Mouse (Mus musculus): Measurements from ENCODE around the gene Nudt1.

Gene Nudt1

DNA sequence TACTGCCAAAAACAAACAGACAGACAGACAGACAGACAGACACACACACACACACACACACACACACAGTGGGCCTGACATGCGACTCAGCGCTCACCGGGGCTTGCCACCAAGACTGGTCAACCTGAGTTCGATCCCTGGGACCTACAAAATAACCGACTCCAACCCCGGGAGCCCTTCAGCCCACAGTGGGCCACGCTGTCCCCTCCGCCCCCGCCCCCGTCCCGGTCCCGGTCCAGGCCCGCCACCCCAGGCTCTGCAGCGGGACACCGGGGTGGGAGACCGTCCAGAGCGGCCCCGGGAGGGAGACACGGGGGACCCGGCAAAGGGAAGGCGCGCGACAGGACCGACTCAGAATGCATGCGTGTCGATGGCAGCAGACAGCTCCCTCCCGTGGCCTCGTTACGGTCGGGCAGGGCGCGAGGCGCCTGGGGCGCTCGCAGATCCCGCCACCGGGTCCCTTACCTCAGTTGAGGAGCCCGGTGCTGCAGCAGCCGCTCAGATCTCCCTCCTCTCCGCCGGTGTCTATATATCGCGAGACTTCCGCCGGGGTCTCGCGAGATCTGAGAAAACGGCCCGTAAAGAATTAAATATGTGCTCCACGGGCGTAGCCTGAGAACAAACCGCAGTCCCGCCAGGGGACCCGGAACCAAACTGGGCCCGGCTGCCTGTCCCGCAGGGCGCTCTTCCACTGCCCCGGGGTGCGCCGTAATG is at the start of gene Nudt1, which contains the start of gene Mad1l1:
Nudt1 (plus strand) TSS at position 615 of the 714 bp plus-strand sequence.
Mad1l1 (minus strand) TSS at position 511 of the 714 bp plus-strand sequence.
- in situ Hi-C loops (cut with MboI, MseI), result no loop called here

DNA sequence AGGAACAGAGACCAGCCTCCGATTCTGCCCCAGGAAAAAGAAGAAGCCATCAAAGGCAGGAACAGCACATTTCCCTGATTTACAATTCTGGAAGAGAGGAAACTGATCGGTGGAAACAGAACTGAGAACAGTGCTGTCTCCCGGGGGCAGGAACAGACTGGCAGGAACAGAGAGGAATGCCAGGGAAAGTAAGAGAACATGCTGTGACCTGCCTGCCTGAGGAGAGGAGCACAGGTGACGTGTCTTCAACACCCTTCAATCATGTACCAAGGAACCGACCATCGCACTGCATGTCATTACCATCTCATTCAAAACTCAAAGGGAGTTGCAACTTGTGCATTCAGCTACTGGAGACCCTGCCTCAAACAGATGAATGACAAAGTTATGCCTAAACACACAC is 44.7 kb upstream of the Nudt1 start:
- in situ Hi-C loops (cut with MboI, MseI), result no loop called here

DNA sequence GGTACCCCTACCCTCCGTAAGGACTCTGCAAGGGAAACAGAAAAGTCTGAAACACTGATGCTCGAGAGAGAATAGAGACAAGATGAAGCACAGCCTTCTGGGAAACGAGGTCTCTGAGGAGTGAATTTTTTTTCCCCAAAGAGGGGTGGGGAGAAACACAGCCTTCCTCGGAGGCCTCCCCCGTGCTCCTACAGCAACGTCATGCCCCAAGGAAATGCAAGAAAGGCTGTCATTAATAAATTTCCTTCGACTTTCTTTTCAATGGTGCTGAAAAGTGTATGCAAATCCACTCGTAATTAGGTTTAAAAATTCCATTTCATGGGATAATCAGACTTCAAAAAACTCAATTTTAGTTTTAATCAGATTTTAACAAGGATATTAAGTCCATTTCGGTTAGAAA is 41.3 kb upstream of the Nudt1 start:
- in situ Hi-C loops (cut with MboI, MseI), result no loop called here

DNA sequence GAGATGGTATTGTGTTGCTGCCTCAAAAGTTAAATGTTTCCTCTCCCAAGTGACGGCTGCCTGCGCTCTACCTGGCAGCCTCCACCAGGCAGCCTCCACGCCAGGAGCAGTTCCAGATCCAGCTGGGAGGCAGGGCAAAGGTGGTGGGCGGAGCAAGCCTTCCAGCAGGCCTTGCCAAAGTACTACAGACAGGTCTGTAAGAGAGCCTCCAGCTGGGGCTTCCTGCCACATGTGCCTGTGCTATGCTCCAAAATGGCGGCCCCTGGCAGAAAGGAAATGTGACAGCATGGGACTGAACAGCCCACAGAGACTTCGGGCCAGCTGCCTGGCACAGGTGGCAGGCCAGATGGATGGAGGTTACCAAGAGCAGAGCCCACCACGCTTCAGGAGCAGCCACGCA is 39.1 kb upstream of the Nudt1 start:
- in situ Hi-C loops (cut with MboI, MseI), result no loop called here

DNA sequence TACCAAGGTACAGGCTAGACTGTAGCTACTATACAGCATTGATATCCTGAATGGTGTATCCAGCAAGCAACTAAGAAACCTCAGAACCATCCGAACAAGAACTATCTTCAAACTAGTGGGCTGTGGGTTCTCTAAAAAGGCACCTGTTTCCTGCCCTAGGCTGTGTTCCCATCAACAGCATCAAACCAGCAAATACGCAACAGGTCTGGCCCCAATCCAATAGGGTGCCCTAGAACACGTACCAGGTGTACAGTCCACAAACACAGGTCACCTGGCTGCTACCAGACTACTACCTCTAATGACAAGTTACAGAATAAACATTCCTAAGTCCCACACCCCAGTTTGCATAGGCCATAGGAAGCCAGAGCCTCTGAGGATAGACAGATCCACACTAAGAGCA is 38.6 kb upstream of the Nudt1 start:
- in situ Hi-C loops (cut with MboI, MseI), result no loop called here

DNA sequence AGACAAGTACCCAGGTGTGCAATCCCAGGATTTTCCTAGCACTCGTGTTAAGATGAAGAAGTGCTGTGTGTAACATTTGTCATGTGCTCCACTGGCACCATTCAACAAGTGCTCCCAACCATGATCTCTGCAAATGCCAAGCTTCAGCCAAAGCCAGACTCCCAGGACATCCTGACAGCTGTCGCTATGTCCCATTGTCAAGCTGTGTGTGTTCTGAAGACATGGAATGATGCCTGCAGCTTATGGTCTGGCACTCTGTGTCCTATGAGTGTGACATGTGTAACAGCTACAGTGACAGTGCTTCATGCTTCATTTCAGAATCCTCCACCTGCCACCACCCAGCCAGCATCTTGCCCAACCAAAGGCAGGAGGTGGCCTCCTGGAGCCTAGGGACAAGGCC is 37.4 kb upstream of the Nudt1 start:
- in situ Hi-C loops (cut with MboI, MseI), result no loop called here

DNA sequence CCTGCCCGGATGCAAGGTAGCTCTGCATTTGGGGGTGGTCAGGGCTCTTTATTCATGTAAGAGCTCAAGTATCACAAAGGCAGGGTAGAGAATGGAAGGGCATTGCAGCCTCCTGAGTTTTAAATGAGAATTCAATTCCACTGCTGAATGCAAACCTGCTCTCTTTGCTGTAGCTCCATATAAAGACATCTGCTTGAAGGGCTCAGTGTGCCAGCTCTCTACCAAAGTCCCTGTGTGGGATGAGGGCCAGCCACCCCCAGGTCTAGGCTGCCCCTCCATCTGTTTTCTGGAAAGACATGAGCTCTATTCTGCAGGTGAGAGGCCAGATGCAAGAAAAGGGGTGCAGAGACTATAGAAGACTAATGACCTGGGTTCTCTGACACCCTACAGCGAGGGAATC is 36.7 kb upstream of the Nudt1 start:
- in situ Hi-C loops (cut with MboI, MseI), result loop anchor here (5.0 kb wide), 1 partner anchor 342 kb away; no protein-coding TSS in a partner anchor

DNA sequence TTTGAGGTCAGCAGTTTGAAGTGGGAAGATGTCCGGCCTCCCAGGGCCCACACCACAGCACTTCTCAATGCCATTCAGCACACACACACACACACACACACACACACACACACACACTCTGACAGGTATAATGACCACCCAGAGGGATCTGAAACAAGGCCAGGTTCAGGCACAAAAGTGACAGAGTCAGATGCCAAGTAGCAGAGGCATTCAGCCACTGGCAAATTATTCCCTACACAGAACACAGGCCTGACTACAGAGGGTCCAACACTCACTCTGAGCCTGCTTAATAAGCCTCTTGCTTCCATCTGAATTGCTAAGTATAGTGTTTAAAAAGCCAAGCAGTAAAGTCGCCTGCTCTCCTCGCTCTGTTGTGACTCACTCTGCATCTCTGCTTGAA is 33.2 kb upstream of the Nudt1 start:
- in situ Hi-C loops (cut with MboI, MseI), result loop anchor here (5.0 kb wide), 1 partner anchor 346 kb away; no protein-coding TSS in a partner anchor

DNA sequence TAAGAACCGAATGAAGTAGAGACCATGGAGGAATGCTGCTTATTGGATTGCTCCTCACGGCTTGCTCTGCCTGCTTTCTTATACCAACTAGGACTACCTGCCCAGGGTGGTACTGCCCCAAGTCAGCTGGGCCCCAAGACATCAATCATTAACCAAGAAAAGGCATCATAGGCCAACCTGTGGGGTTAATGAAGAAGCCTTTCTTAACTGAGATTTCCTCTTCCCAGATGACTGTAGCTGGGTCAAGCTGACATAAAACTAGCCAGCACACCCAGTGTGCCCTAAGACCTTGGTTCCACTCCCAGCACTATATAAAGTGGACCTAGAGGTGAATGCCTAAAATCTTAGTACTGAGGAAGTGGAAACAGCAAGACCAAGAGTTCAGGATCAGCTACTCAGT is 32.3 kb upstream of the Nudt1 start:
- in situ Hi-C loops (cut with MboI, MseI), result loop anchor here (5.0 kb wide), 1 partner anchor 347 kb away; no protein-coding TSS in a partner anchor

DNA sequence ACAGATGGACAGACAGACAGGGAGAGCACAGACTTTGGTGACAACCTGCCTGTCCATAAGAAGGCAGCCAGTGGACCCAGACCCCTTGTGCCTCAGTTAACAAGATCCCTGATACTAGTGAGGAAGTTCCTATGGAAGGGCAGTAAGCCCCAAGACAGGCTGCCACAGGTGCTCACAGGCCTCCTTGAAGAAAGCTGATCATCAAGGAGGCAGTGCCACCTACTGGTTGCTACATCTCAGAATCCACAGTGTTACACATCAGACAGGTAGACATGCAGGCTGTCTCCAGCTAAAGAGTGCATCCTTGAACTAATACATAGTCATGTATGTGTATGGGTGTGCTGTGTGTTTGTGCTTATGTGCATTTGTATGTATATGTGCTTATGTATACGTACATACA is 29.3 kb upstream of the Nudt1 start:
- in situ Hi-C loops (cut with MboI, MseI), result loop anchor here (5.0 kb wide), 1 partner anchor 55 kb away; no protein-coding TSS in a partner anchor

DNA sequence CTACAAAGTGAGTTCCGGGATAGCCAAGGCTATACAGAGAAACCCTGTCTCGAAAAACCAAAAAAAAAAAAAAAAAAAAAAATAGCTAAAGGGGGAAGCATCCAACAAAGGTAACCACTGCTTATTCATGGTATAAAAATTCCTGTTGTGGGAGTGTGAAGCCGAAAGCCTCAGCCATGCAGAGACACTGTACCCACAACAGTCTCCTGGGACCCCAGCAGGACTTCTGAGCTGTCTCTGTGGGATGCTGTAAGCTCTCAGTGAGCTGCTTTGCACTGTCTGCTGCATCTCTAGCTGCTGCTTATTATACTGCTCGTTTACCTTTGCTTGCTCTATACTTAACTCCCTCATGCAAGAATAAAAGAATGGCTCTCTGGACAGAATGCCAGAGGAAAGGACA is 23.2 kb upstream of the Nudt1 start:
- in situ Hi-C loops (cut with MboI, MseI), result no loop called here

DNA sequence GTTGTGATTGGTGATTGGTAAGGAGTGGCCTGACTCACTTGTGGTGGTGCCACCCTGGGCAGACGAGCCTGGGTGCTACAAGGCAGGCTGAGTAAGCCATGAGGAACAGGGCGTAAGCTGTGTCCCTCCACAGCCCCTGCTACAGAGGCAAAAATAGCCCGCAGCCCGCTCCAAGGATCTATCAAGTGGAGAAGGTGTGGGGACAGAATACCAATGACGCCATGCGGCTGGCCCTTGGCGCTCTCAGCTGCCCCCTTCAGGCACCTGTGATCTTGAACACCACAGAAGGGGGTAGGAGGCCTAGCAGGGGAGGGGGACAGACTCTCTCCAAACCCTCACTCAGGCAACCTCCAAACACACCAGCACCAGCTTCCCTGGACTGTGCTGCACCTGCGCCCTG is 15.4 kb upstream of the Nudt1 start:
- in situ Hi-C loops (cut with MboI, MseI), result no loop called here

DNA sequence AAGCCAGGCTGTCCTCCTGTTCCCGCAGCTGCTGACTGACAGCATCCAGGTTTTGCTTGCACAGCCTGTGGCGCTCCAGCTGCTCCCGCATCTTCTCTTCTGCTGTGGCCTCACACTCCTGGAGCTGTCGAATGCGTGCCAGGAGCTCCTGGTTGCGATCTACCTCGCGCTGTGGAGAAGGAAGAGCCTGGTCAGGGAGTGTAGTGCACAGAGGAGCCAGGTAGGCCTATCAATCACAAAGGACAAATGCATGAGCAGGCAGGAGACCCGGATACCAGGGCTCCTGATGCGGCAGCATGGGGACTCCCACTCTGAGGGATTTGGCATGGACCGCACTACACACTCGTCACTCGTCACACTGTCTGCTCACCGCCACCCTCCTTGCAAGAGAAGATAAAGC is 13.9 kb upstream of the Nudt1 start:
- in situ Hi-C loops (cut with MboI, MseI), result no loop called here

DNA sequence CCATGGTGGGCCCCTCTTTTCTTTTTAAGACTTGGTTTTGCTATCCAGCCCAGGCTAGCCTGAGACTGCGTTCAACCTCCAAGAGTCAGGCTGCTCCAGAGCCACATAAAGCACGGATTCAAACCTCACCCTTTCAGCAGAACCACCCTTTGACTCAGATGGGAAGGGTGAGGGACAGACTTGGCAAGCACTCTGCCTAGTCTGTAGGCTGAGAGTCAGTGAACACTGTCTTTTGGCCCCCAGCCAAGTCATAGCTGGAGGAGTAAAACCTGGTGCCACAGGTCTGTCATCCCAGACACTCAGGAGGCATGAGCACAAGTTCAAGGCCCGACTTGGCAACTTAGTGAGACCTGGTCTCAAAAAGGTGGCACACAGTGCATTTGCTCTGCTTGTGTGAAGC is 4.7 kb upstream of the Nudt1 start:
- in situ Hi-C loops (cut with MboI, MseI), result no loop called here

DNA sequence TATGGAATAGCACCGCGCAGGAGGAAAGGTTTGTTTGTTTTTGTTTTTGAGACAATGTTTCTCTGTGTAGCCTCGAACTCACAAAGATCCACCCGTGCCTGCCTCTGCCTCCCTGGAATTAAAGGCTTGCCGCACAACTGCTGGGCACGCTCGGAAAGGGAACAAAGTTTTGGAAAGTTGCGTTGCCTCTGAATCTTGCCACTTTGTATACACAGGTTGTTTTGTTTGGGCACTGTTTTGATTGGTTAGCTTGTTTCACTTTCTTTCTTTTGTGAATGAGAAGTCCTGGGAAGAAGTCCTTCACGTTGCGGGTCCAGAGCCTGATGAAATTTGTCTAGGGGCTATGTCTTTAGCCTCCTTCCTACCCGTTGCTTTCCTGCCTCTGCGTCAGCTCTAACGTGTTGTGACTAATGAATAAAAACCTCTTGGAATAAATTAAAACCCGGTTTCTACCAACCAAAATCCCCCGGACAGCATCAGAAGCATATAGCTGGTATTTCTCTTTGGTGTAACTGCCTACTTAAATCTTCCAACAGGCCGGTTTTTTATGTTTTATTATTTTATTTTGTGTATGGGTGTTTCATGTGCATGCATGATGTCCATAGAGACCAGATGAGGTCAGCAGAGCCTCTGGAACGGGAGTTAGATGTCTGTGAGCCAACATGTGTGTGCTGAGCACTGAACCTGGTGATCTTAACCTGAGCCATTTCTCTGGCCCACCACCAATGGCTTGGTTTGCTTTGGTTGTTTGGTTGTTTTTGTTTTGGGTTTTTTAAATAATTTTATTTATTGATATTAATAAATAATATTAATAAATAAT is 510 bp downstream of the Nudt1 start:
- in situ Hi-C loops (cut with MboI, MseI), result no loop called here

DNA sequence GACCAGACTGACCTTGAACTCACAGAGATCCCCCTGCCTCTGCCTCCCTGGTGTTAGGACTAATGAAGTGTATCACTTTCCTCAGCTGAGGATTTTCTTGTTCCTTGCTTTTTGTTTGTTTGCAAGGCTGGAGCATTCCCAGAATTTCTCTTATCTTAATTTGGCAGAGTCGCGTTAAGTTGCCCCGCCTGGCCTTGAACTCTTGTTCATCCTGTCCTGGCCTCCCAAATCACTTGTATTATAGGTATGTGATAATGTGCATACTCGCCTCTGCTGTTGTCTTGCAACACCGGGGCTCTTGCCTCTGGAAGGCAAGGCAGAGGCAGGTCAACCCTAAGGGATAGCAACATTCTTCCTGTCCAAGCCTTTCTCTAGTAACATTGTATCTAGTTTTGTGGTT is 2.6 kb downstream of the Nudt1 start:
- in situ Hi-C loops (cut with MboI, MseI), result no loop called here

DNA sequence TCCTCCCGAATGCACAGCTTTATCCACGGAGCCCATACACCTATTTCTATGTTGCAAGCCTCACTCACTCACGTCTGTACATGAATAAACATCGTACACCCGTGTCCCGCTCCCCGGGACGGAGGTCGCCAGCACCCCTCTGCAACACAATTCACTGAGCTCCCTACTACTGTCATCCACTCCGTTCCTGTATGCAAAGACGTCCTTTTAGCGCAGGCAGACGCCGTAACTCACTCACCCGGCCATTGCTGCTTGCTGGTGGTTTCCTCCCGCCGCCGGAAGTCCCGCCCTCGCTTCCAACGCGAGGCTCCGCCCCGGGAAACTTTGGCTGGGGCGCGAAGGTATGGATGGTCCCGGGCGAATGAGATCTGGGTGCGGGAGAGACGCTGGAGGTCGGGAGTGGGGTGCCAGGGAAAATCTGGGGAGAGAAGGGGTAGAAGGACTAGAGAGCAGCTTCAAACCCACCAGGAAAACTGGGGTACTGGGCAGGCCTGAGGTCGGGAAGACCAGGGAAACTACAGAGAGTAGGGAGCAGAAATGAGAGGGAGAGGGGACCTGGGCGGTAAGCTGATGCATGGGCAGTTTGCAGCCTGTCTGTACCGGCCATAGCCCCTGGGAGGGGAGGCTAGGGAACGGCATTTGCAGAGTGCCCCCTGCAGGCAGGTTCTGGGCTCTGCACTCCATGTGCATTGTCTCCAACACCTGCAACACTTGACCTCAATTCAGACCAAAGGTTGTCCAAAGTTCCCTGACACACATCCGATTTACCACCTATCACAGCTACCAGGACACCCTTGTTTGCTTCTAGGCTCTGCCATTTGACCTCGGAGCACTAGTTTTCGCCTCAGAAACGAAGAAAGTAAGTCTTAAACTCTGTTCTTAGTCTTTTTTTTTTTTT is 10.4 kb downstream of the Nudt1 start, which contains the start of gene Mrm2:
Mrm2 (minus strand) TSS at position 284 of the 898 bp plus-strand sequence.
- in situ Hi-C loops (cut with MboI, MseI), result loop anchor here (10.0 kb wide), 1 partner anchor 63 kb away; no protein-coding TSS in a partner anchor

DNA sequence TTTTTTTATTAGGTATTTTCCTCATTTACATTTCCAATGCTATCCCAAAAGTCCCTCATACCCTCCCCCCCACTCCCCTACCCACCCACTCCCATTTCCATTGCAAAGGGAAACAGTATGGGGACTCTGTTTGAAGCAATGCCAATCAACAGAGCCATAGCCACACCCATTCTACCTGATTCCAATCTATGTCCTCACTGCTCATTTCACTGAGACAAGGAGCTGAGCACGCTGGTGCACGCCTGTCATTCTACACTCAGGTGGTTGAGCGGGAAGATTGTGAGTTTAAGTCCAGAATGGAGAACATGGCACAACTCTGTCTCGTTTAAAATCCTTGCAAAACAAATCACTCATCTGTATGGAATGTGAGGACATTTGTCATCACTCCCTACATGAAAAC is 11.1 kb downstream of the Nudt1 start:
- in situ Hi-C loops (cut with MboI, MseI), result loop anchor here (10.0 kb wide), 1 partner anchor 62 kb away; no protein-coding TSS in a partner anchor

DNA sequence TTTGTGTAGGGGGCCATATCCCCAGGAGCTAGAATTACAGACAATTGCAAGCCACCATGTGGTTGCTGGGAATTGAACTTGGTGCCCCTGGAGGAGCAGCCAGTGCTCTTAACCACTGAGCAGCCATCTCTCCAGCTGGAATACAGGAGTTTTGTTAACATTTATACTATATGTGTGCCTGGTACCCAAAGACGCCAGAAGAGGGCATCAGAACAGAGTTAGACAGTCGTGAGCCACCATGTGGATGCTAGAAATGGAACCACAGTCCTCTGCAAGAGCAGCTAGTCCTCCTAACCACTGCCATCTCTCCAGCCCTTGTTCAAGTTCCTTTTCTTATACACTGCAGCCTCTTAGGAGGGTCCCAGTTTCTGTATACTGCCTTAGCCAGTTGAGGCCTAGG is 12.2 kb downstream of the Nudt1 start:
- in situ Hi-C loops (cut with MboI, MseI), result loop anchor here (10.0 kb wide), 1 partner anchor 61 kb away; no protein-coding TSS in a partner anchor

DNA sequence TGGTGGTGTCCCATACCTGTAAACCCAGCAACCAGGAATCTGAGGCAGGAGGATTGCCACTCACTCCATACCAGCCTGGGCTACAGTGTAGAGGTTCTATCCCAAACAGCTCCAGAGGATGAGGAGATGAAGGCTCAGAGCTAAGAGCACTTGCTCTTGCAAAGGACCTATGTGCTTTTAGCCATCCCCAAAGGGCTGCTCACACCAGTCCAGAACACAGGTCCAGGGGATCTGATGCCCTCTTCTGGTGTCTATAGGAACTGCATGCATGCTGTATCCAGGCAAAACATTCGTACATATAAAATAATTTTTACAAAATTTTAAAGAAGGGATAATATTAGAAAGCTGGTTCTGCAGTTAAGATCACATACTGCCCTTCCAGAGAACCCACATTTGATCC is 15.2 kb downstream of the Nudt1 start:
- in situ Hi-C loops (cut with MboI, MseI), result loop anchor here (5.0 to 10.0 kb wide), 2 partner anchors 58 to 76 kb away; no protein-coding TSS in a partner anchor

DNA sequence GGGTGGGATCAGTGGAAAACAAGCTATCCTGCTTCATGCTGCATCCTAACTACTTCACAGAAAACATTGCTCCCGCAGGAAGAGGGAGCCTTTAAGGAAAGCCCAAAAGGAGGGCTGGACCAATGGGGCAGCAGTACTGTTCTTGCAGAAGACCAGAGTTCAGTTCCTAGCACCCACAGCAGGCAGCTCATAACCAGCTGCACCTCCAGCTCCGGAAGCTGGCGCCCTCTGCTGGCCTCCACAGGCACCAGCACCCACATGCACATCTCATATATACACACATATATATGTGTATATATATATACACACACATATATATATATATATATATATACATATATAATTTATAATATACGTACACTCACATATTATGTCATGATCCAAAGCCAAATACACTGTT is 17.3 kb downstream of the Nudt1 start:
- in situ Hi-C loops (cut with MboI, MseI), result loop anchor here (5.0 to 10.0 kb wide), 2 partner anchors 56 to 74 kb away; no protein-coding TSS in a partner anchor

All from T-helper 2 cell (primary cell).